In the genomic region with DNA sequence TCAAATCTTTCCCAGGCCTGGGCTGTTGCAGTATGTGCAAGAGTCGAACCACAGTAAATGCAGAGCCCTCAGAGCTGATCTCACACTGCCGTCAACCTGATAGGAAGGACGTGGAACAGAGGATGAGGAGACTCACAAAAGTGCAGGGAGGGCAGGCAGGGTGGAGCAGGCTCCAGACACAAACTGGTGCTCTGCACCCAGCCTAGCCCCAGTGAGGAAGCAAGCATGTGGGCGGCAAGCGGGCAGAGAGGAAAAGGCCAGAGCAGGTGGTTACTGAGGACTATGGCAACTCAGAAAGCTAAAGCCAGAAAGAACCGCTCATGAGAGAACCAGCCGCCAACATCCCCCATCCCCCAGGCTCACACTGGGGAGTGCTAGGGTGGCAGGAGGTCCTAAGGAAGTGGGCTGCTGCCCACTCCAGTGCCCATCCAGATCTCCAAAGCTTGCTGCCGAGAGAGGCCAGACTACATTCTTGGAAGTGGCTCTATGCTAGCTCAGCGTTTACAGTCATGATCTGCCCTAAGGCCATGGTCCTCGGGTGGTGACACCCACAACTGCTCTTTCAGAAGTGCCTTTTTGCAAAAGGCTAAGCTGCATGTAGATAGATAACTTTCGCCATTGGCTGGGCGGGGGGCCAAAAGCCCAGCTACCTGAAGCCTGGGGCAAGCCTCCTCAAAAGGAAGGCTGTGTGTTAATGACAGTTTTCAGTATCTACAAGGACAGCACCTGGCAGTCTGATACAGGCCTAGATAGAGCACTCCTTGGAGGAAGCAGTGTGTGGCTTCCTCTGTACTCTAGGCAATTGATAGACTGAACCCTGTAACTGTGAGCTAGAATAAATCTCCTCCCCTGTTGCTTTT, we compare ENCODE assay signal across 12 mouse cellular contexts.
DNase-seq lines count a peak whose midpoint lies in the region; ATAC-seq and TF ChIP-seq lines count a peak whose summit lies in the region.
"Had no signal": no experiment of that assay in that cellular context is flagged by ENCODE, and none has a peak within 500 bp of the region (broad histone marks: within the 10 kb centered on the region; RNA-seq: fewer than 3 reads in every experiment).

No protein-coding gene starts in this region.

- H3K4me3 ChIP-seq in heart, embryonic 15.5 days = no peak overlapping the region
- no peak overlapping the region for H3K4me3 ChIP-seq in heart, embryonic 11.5 days (ENCODE audit: low read depth, low read length)
- peak overlapping the region; percentile 40 for H3K4me3 ChIP-seq in megakaryocyte, embryonic 14.5 days (replicated peaks)
- H3K4me3 ChIP-seq in stomach, postnatal 0 days (ENCODE audit: low read depth, low read length) = no peak overlapping the region
- H3K4me3 ChIP-seq: hindbrain, embryonic 15.5 days; left cerebral cortex, adult 2 months had no signal

- H3K9me3 ChIP-seq in heart, embryonic 15.5 days (replicated peaks) = no peaks in the 10 kb centered on the region
- no peaks in the 10 kb centered on the region for H3K9me3 ChIP-seq in heart, embryonic 11.5 days (replicated peaks; ENCODE audit: control insufficient read depth, low read length)
- no peaks in the 10 kb centered on the region for H3K9me3 ChIP-seq in megakaryocyte, embryonic 14.5 days
- no peaks in the 10 kb centered on the region for H3K9me3 ChIP-seq in stomach, postnatal 0 days (ENCODE audit: control insufficient read depth, low read length)
- H3K9me3 ChIP-seq: hindbrain, embryonic 15.5 days had no signal

- H3K27me3 ChIP-seq in heart, embryonic 15.5 days = no peaks in the 10 kb centered on the region
- no peaks in the 10 kb centered on the region for H3K27me3 ChIP-seq in heart, embryonic 11.5 days (ENCODE audit: control insufficient read depth, insufficient read depth, low read length)
- peaks cover 8% of the 10 kb centered on the region for H3K27me3 ChIP-seq in megakaryocyte, embryonic 14.5 days (replicated peaks)
- no peaks in the 10 kb centered on the region for H3K27me3 ChIP-seq in stomach, postnatal 0 days (ENCODE audit: control insufficient read depth, insufficient read depth, low read length)
- H3K27me3 ChIP-seq: hindbrain, embryonic 15.5 days had no signal

- peaks cover 10% of the 10 kb centered on the region; the same call in 1 of the 2 replicates for H3K36me3 ChIP-seq in heart, embryonic 15.5 days
- no peaks in the 10 kb centered on the region for H3K36me3 ChIP-seq in heart, embryonic 11.5 days (ENCODE audit: control insufficient read depth, insufficient read depth, low read length)
- peaks cover 22% of the 10 kb centered on the region for H3K36me3 ChIP-seq in megakaryocyte, embryonic 14.5 days (replicated peaks; ENCODE audit: low read length)
- H3K36me3 ChIP-seq in stomach, postnatal 0 days (ENCODE audit: control insufficient read depth, insufficient read depth, low read length) = no peaks in the 10 kb centered on the region
- H3K36me3 ChIP-seq: hindbrain, embryonic 15.5 days had no signal

- H3K4me1 ChIP-seq in heart, embryonic 15.5 days (replicated peaks) = peaks cover 30% of the 10 kb centered on the region
- peaks cover 15% of the 10 kb centered on the region for H3K4me1 ChIP-seq in heart, embryonic 11.5 days (ENCODE audit: control insufficient read depth, insufficient read depth, low read length)
- peaks cover 45% of the 10 kb centered on the region for H3K4me1 ChIP-seq in megakaryocyte, embryonic 14.5 days
- no peaks in the 10 kb centered on the region for H3K4me1 ChIP-seq in stomach, postnatal 0 days (replicated peaks; ENCODE audit: control insufficient read depth, insufficient read depth)

- no peak for TF ChIP-seq CTCF in stomach, postnatal 0 days (IDR thresholded peaks at IDR 0.05; ENCODE audit: low read depth)

- peak overlapping the region; percentile 1; the same call in 1 of the 2 replicates for H3K9ac ChIP-seq in heart, embryonic 15.5 days
- H3K9ac ChIP-seq in heart, embryonic 11.5 days (ENCODE audit: low read depth, low read length) = no peak overlapping the region
- no peak overlapping the region for H3K9ac ChIP-seq in stomach, postnatal 0 days (ENCODE audit: low read length)
- H3K9ac ChIP-seq: hindbrain, embryonic 15.5 days had no signal

- peak overlapping the region; percentile 60 for H3K27ac ChIP-seq in heart, embryonic 15.5 days
- H3K27ac ChIP-seq in heart, embryonic 11.5 days (ENCODE audit: low read depth, low read length) = no peak overlapping the region
- 0 out of 2 replicates have a peak overlapping the region, but pooled peaks have one; percentile 18 for H3K27ac ChIP-seq in stomach, postnatal 0 days (replicated peaks)
- H3K27ac ChIP-seq: hindbrain, embryonic 15.5 days; left cerebral cortex, adult 2 months had no signal

- 70% methylated on average over 12 of the region's 12 CpGs for WGBS in heart, embryonic 15.5 days
- 76% methylated on average over 12 of the region's 12 CpGs for WGBS in heart, embryonic 11.5 days (ENCODE audit: insufficient replicate concordance)
- WGBS in stomach, postnatal 0 days = 73% methylated on average over 12 of the region's 12 CpGs

- 0 out of 2 replicates have a peak, but pooled peaks have one; percentile 5 for ATAC-seq in heart, embryonic 15.5 days (replicated peaks; ENCODE audit: insufficient number of reproducible peaks, insufficient read depth, low FRiP score, low read depth)
- no peak for ATAC-seq in heart, embryonic 11.5 days (replicated peaks; ENCODE audit: insufficient number of reproducible peaks, low FRiP score, low TSS enrichment)
- ATAC-seq in megakaryocyte, adult 5-6 weeks (ENCODE audit: poor library complexity, severe bottlenecking) = no peak
- peak; percentile 33 to 51; a peak in 3 of 4 replicates for ATAC-seq in hematopoietic stem cell, adult 5-6 weeks (replicated peaks in 1 of 2; ENCODE audit: insufficient read depth in 1 of 2, low FRiP score in 2 of 2, low TSS enrichment in 1 of 2, low read depth in 1 of 2, poor library complexity in 2 of 2, severe bottlenecking in 2 of 2)
- no peak for ATAC-seq in stomach, postnatal 0 days (ENCODE audit: low FRiP score, low TSS enrichment)

- DNase-seq in stomach, postnatal 0 days (ENCODE audit: low spot score) = no peak
- no peak for DNase-seq in cerebellum, postnatal 36 days
- no peak for DNase-seq in testis, postnatal 14 days (ENCODE audit: low spot score)
- DNase-seq: lung, postnatal 14 days; retina, postnatal 1 day had no signal

- no peak for TF ChIP-seq EP300 in stomach, postnatal 0 days (optimal IDR thresholded peaks at IDR 0.05)

- no peak overlapping the region for H3K4me2 ChIP-seq in heart, embryonic 15.5 days
- H3K4me2 ChIP-seq in heart, embryonic 11.5 days = no peak overlapping the region
- H3K4me2 ChIP-seq in stomach, postnatal 0 days (replicated peaks; ENCODE audit: low read depth) = no peak overlapping the region
- H3K4me2 ChIP-seq: hindbrain, embryonic 15.5 days had no signal

Comparison
In these comparisons a context has a peak if more than half of its experiments do, and no peak if none do; other contexts are left out.
1. ATAC-seq: peak in heart, embryonic 15.5 days (single experiment) and hematopoietic stem cell, adult 5-6 weeks (2 of 2); none in heart, embryonic 11.5 days (single experiment), megakaryocyte, adult 5-6 weeks (single experiment) and stomach, postnatal 0 days (single experiment).